ENCODE assay signal across 13 mouse cellular contexts in the genomic region with DNA sequence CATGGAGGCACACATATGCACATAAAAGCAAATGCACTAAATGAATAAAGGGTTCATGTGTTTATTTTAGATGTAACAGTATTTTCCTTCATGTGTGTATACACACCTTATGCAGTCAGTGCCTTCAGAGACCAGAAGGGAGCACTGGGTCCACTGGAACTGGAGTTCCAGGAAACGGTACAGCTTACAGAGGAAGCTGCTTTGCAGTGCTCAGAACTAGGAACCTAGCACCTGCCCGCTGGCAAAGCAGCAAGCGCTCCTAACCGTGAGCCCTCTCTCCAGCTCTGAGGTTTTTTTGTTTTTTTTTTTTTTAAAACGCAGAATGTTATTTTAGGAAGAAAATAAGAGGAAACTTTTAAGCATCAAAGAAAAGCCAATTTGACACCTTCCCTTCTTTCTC.
DNase-seq lines count a peak whose midpoint lies in the region; ATAC-seq and TF ChIP-seq lines count a peak whose summit lies in the region.
"Had no signal": no experiment of that assay in that cellular context is flagged by ENCODE, and none has a peak within 500 bp of the region (broad histone marks: within the 10 kb centered on the region; RNA-seq: fewer than 3 reads in every experiment).

No protein-coding gene starts in this region.

- intact Hi-C loops in left cerebral cortex, postnatal 25 days (cut with DNase I) = no loop called here

- TF ChIP-seq EP300 in liver, embryonic 14.5 days (IDR thresholded peaks at IDR 0.05; ENCODE audit: low read depth) = no peak

- no peak overlapping the region for H3K27ac ChIP-seq in heart, embryonic 13.5 days (replicated peaks)
- H3K27ac ChIP-seq in neural tube, embryonic 13.5 days (replicated peaks) = peak overlapping the region; percentile 46; the same call in 1 of the 2 replicates
- no peak overlapping the region for H3K27ac ChIP-seq in liver, embryonic 14.5 days
- no peak overlapping the region for H3K27ac ChIP-seq in forebrain, embryonic 12.5 days
- H3K27ac ChIP-seq: embryonic facial prominence, embryonic 12.5 days; forebrain, embryonic 13.5 days had no signal

- no peak for ATAC-seq in heart, embryonic 13.5 days (ENCODE audit: extremely low read depth, insufficient number of reproducible peaks, low FRiP score, low TSS enrichment)
- ATAC-seq in neural tube, embryonic 13.5 days (ENCODE audit: low read depth) = no peak
- ATAC-seq in liver, embryonic 14.5 days (ENCODE audit: insufficient read depth) = no peak
- ATAC-seq in forebrain, embryonic 12.5 days (ENCODE audit: low FRiP score) = no peak
- ATAC-seq: forebrain, embryonic 13.5 days had no signal

- no peak overlapping the region for H3K4me3 ChIP-seq in heart, embryonic 13.5 days
- no peak overlapping the region for H3K4me3 ChIP-seq in neural tube, embryonic 13.5 days
- H3K4me3 ChIP-seq in liver, embryonic 14.5 days (ENCODE audit: insufficient read depth in 1 of 2, low read depth in 2 of 2, low read length in 2 of 2) = peak overlapping the region in 1 of 2 experiments; percentile 3; a peak in 1 of 4 replicates
- no peak overlapping the region for H3K4me3 ChIP-seq in forebrain, embryonic 12.5 days (replicated peaks)
- H3K4me3 ChIP-seq: embryonic facial prominence, embryonic 12.5 days; forebrain, embryonic 13.5 days had no signal

- peaks cover 76% of the 10 kb centered on the region for H3K4me1 ChIP-seq in heart, embryonic 13.5 days
- peaks cover 84% of the 10 kb centered on the region for H3K4me1 ChIP-seq in neural tube, embryonic 13.5 days (replicated peaks)
- peaks cover 20 to 44% of the 10 kb centered on the region in 2 experiments for H3K4me1 ChIP-seq in liver, embryonic 14.5 days (replicated peaks; ENCODE audit: control insufficient read depth in 2 of 2, insufficient read depth in 2 of 2, low read length in 1 of 2)
- H3K4me1 ChIP-seq in forebrain, embryonic 12.5 days = peaks cover 43% of the 10 kb centered on the region

- H3K27me3 ChIP-seq in heart, embryonic 13.5 days (replicated peaks) = no peaks in the 10 kb centered on the region
- H3K27me3 ChIP-seq in neural tube, embryonic 13.5 days = no peaks in the 10 kb centered on the region
- H3K27me3 ChIP-seq in liver, embryonic 14.5 days (ENCODE audit: control insufficient read depth, insufficient read depth, low read length) = no peaks in the 10 kb centered on the region
- no peaks in the 10 kb centered on the region for H3K27me3 ChIP-seq in forebrain, embryonic 12.5 days
- H3K27me3 ChIP-seq: embryonic facial prominence, embryonic 12.5 days; forebrain, embryonic 13.5 days had no signal

- no peak for TF ChIP-seq CTCF in liver, embryonic 14.5 days (IDR thresholded peaks at IDR 0.05; ENCODE audit: low read depth)

- H3K4me2 ChIP-seq in heart, embryonic 13.5 days = peak overlapping the region; percentile 59
- H3K4me2 ChIP-seq in neural tube, embryonic 13.5 days = no peak overlapping the region
- peak overlapping the region; percentile 58 for H3K4me2 ChIP-seq in liver, embryonic 14.5 days (ENCODE audit: low read depth)
- no peak overlapping the region for H3K4me2 ChIP-seq in forebrain, embryonic 12.5 days
- H3K4me2 ChIP-seq: embryonic facial prominence, embryonic 12.5 days; forebrain, embryonic 13.5 days had no signal

- no peaks in the 10 kb centered on the region for H3K9me3 ChIP-seq in heart, embryonic 13.5 days
- no peaks in the 10 kb centered on the region for H3K9me3 ChIP-seq in neural tube, embryonic 13.5 days
- H3K9me3 ChIP-seq in liver, embryonic 14.5 days (ENCODE audit: control insufficient read depth, low read length) = no peaks in the 10 kb centered on the region
- no peaks in the 10 kb centered on the region for H3K9me3 ChIP-seq in forebrain, embryonic 12.5 days
- H3K9me3 ChIP-seq: embryonic facial prominence, embryonic 12.5 days; forebrain, embryonic 13.5 days had no signal

- no peak for DNase-seq in heart, adult 11 months
- DNase-seq in neural tube, embryonic 10.5 days (ENCODE audit: extremely low spot score, low spot score) = no peak
- DNase-seq in liver, embryonic 14.5 days (ENCODE audit: low read depth in 3 of 3, low spot score in 3 of 3) = no peak
- no peak for DNase-seq in left cerebral cortex, postnatal 25 days (ENCODE audit: low spot score in 2 of 2)
- DNase-seq in kidney, postnatal 25 days = no peak
- DNase-seq: B cell, adult 2 months; lung, adult 2 months; spleen, adult 18-20 months had no signal

- H3K36me3 ChIP-seq in heart, embryonic 13.5 days = peaks cover 37% of the 10 kb centered on the region
- H3K36me3 ChIP-seq in neural tube, embryonic 13.5 days = peaks cover 24% of the 10 kb centered on the region; the same call in 1 of the 2 replicates
- H3K36me3 ChIP-seq in liver, embryonic 14.5 days (replicated peaks; ENCODE audit: control insufficient read depth, insufficient read depth, low read depth) = 0 out of 2 replicates have a peak, but pooled peaks cover 4% of the 10 kb centered on the region
- H3K36me3 ChIP-seq in forebrain, embryonic 12.5 days (replicated peaks) = peaks cover 29% of the 10 kb centered on the region

- H3K9ac ChIP-seq in heart, embryonic 13.5 days = peak overlapping the region; percentile 65
- H3K9ac ChIP-seq in neural tube, embryonic 13.5 days = no peak overlapping the region
- H3K9ac ChIP-seq in liver, embryonic 14.5 days (replicated peaks) = no peak overlapping the region; the same call in 1 of the 2 replicates
- no peak overlapping the region for H3K9ac ChIP-seq in forebrain, embryonic 12.5 days
- H3K9ac ChIP-seq: embryonic facial prominence, embryonic 12.5 days; forebrain, embryonic 13.5 days had no signal

- WGBS in heart, embryonic 13.5 days = 42% methylated on average over 5 of the region's 5 CpGs
- 73% methylated on average over 5 of the region's 5 CpGs for WGBS in neural tube, embryonic 13.5 days
- WGBS in liver, embryonic 14.5 days (ENCODE audit: insufficient replicate concordance) = 21% methylated on average over 5 of the region's 5 CpGs
- WGBS in forebrain, embryonic 12.5 days = 79% methylated on average over 5 of the region's 5 CpGs

Comparison
In these comparisons a context has a peak if more than half of its experiments do, and no peak if none do; other contexts are left out.
1. H3K4me2 ChIP-seq: peak in heart, embryonic 13.5 days (single experiment) and liver, embryonic 14.5 days (single experiment); none in neural tube, embryonic 13.5 days (single experiment) and forebrain, embryonic 12.5 days (single experiment).